Mouse (Mus musculus) bone marrow macrophage, adult 2 months (primary cell): ENCODE data around the gene Umad1. TPM values are rescaled to one million over a fixed set of nuclear protein-coding genes. Genes with fewer than 3 reads are reported as not detected.

ENCODE experiments used
- H3K27ac ChIP-seq: 2 replicates; pipeline ENCODE4 v1.5.1; 2012; ENCODE audit warnings: low read depth, low read length; ENCODE audit not compliant: insufficient read depth
- H3K4me1 ChIP-seq: 2 replicates; pipeline ENCODE4 v1.6.1; 2012; ENCODE audit warnings: low read length; ENCODE audit not compliant: control insufficient read depth, insufficient read depth
- H3K4me3 ChIP-seq: 2 replicates; pipeline ENCODE4 v1.5.1; 2012; ENCODE audit warnings: mild to moderate bottlenecking, low read length, moderate library complexity; ENCODE audit not compliant: insufficient read depth
- CTCF ChIP-seq: IDR thresholded peaks from 2 replicates; pipeline ENCODE4 v1.5.1; 2012; ENCODE audit warnings: low read depth, mild to moderate bottlenecking, low read length, moderate library complexity
- POLR2A ChIP-seq: IDR thresholded peaks from 2 replicates; pipeline ENCODE4 v1.6.1; 2012; ENCODE audit warnings: mild to moderate bottlenecking, low read depth, low read length, borderline replicate concordance
- polyA plus RNA-seq: library from polyadenylated mRNA; stranded (reverse); fragments of >200 nt; gene quantifications from 2 replicates; pipeline ENCODE4 v1.2.4, GENCODE M21; 2012; ENCODE audit not compliant: missing spikeins, insufficient read depth, insufficient read length

Gene Umad1
- polyA plus RNA-seq, 1 experiment: 16.0 TPM

GRCm38 (mm10) chr6:8390296-8390695, 131.2 kb downstream of the Umad1 start:
- TF ChIP-seq POLR2A (no peak), CTCF (no peak)
- H3K4me3 ChIP-seq: no peak overlapping the region

DNA sequence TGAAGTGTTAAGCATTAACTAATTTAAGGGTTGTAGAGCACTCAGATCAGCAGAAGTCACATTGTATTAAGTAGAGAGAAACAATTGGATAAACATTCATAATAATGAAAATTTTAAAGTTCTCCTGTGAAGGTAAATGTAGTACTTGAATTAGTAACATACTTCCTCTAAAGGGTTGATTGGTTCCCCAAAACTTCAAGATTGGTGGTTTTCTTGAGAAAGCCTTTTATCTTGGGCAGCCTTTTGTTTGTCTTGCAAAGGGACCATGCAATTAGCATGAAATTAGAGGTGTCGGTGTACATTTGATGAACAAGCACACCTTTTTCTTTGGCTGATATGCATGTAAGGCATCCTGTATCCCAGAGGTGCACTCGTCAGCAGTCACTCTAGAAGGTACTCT, 131.8 kb downstream of the Umad1 start:
- Histone ChIP-seq H3K4me3 (no peak overlapping the region), H3K4me1 (no peaks in the 10 kb centered on the region), H3K27ac (no peak overlapping the region)
- TF ChIP-seq POLR2A (no peak), CTCF (no peak)

More at GRCm38 (mm10) chr6:8390296-8390695, 131.2 kb downstream of the Umad1 start:
- Histone ChIP-seq H3K4me1 (no peaks in the 10 kb centered on the region), H3K27ac (no peak overlapping the region)

DNA sequence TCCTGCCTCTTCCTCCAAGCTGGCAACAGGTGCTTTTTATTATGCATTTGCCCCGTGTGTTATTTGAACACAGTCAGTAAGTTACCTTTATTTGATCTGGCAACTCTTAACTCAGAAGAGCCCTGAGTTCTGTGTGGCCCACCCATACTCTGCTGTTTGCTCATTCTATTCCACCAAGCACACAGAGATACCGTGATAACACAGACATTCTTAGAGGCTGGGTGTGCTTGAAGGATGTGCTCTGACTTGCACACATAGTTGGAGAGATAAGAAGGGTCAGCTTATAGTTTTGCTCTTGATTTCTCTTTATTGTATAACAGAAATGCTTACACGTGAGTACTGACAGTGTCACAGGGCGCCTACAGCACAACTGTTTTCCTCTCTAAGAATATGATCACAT, 133.9 kb downstream of the Umad1 start:
- no peak for TF ChIP-seq POLR2A
- TF ChIP-seq CTCF: no peak
- Histone ChIP-seq H3K27ac (no peak overlapping the region), H3K4me3 (no peak overlapping the region), H3K4me1 (no peaks in the 10 kb centered on the region)

DNA sequence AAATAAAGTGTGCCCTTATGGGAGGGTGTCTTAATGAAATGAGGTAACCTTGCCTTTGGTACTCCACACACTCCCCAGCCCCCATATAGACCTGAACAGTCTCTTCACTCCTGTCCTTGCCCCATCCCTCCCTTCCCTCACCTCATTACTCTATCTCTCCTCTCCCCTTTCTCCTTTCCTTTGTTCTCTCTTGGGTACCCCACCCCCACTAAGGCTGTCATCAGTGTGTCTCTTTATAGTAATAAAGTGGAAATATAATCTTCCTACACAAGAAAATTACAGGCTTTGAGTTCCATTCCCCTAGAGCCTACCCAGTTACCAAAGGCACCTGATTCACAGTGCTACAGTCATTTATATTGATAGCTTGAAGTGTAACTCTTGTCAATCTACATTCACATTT, 135.0 kb downstream of the Umad1 start:
- Histone ChIP-seq H3K4me1 (no peaks in the 10 kb centered on the region), H3K4me3 (no peak overlapping the region), H3K27ac (no peak overlapping the region)
- no peak for TF ChIP-seq CTCF
- no peak for TF ChIP-seq POLR2A

- no peak for TF ChIP-seq POLR2A
- no peak for TF ChIP-seq CTCF
- no peak overlapping the region for H3K27ac ChIP-seq
- H3K4me1 ChIP-seq: no peaks in the 10 kb centered on the region
- no peak overlapping the region for H3K4me3 ChIP-seq
These were observed 136.0 kb downstream of the Umad1 start for GRCm38 (mm10) chr6:8395061-8395460.

GRCm38 (mm10) chr6:8397252-8397651, 138.2 kb downstream of the Umad1 start:
- Histone ChIP-seq H3K4me1 (no peaks in the 10 kb centered on the region), H3K27ac (no peak overlapping the region), H3K4me3 (no peak overlapping the region)
- TF ChIP-seq POLR2A (no peak), CTCF (no peak)

GRCm38 (mm10) chr6:8399710-8400109, 140.6 kb downstream of the Umad1 start:
- no peak overlapping the region for H3K4me3 ChIP-seq
- TF ChIP-seq POLR2A: no peak
- TF ChIP-seq CTCF: no peak
- H3K4me1 ChIP-seq: no peaks in the 10 kb centered on the region
- H3K27ac ChIP-seq: no peak overlapping the region

- TF ChIP-seq CTCF (no peak), POLR2A (no peak)
- no peak overlapping the region for H3K27ac ChIP-seq
- H3K4me1 ChIP-seq: no peaks in the 10 kb centered on the region
- no peak overlapping the region for H3K4me3 ChIP-seq
These were observed 144.0 kb downstream of the Umad1 start for GRCm38 (mm10) chr6:8403127-8403526.

- Histone ChIP-seq H3K27ac (no peak overlapping the region), H3K4me3 (no peak overlapping the region), H3K4me1 (peaks cover 4% of the 10 kb centered on the region; the same call in 1 of the 2 replicates)
- no peak for TF ChIP-seq POLR2A
- no peak for TF ChIP-seq CTCF
These were observed 146.8 kb downstream of the Umad1 start for GRCm38 (mm10) chr6:8405844-8406243.

DNA sequence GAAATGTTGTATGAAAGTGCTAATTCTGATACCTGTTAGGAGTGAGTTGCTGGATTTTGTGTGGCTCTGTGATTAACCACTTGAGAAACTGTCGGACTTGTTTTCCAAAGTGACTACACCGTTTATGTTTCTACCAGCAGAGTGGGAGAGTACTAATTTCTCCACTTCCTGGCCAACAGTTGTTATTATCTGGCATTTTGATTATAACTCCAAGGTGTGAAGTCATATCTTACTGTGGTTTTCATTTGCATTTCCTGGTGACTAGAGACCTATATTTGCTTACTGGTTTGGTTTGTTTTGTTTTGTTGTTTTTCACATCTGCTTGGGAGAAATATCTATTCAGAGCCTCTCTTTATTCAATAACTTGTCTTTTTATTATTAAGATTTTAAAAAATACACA, 149.2 kb downstream of the Umad1 start:
- no peak for TF ChIP-seq POLR2A
- no peak for TF ChIP-seq CTCF
- no peak overlapping the region for H3K27ac ChIP-seq
- no peak overlapping the region for H3K4me3 ChIP-seq
- H3K4me1 ChIP-seq: peaks cover 14% of the 10 kb centered on the region

DNA sequence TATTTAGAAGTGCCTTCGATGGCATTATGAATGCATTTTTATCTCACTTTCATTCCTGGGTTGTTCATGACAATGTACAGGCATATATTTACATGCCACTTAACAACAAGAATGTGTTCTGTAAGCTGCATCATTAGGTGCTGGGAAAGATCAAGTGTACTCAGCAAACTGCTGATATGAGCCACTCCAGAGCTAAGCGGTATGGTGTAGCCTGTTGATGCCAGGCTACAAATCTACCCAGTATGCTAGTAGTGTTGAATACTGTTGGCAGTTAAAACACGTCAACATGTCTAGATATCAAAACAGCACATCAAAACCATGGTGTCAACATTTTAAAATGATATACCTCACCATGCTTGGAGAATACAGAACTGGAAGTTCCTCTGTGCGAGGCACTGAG, 150.8 kb downstream of the Umad1 start:
- no peak for TF ChIP-seq CTCF
- TF ChIP-seq POLR2A: no peak
- Histone ChIP-seq H3K27ac (no peak overlapping the region), H3K4me1 (peaks cover 18% of the 10 kb centered on the region)

More for the DNA sequence above, 150.8 kb downstream of the Umad1 start:
- H3K4me3 ChIP-seq: no peak overlapping the region
